Mouse (Mus musculus): ENCODE measurements around the gene Arvcf.
A peak's percentile ranks its signal among the peaks of the same experiment; 100 is the strongest.

The Arvcf gene

DNA sequence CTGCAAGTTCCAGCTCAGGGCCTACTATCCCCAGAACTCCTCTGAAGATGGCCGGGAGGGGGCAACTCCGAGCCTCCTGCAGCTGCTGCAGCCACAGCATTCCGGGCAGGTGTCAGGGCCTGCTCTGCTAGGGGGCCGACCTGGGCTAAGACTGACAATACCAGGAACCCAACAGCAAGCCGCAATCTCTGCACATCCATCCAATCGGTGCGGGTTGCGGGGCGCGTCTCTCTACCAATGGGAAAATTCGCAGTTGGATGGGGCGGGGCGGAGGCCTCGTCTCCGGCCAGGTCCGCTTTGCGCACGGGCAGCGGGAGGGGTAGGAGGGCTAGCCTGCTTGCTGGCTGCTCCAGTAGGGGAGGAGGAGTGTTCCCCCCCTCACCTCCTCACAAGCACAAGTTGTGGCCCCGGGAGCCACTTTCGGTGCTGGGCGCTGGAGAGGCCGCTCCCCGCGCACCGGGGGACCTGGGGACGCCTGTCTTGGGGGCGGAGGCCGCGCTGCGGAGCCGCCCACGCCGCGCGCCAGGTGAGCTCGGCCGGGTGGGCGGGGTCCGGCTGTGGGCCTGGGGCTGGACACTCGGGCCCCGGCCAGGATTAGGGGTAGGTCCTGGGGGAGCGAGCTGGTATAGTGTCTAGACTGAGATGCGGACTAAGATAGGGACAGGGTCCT, at the start of gene Arvcf, which contains the start of gene Tango2:
TSS of gene Arvcf (plus strand) at position 252 of the 670 bp plus-strand sequence.
TSS of gene Tango2 (minus strand) at position 173 of the 670 bp plus-strand sequence.
- DNase-seq (ENCODE audit: low spot score in 2 of 2) = peak; percentile 87 to 96

GRCm38 (mm10) chr16:18308159-18308558, 39.8 kb upstream of the Arvcf start:
- no peak for DNase-seq (ENCODE audit: low spot score in 2 of 2)

GRCm38 (mm10) chr16:18318992-18319391, 29.0 kb upstream of the Arvcf start:
- DNase-seq (ENCODE audit: low spot score in 2 of 2) = no peak

DNA sequence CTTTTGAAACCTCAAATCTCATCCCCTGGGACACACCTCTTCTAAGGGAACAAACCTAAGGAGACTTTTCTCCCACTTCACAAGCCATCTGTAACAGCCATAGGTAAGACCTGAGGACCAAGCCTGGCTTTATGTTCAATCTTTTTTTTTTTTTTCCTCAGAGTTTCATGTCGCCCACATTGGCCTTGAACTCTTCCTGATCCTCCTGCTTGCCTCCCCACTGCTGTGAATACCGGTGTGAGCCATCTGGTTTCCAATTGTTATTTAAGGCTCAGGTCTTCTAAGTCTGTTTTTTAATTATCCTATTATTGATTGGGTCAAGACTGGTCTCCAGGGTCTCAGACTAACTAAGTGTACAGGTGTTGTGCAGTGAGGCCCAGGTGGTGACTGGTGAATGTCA, 26.5 kb upstream of the Arvcf start:
- DNase-seq (ENCODE audit: low spot score in 2 of 2) = no peak

GRCm38 (mm10) chr16:18323460-18323859, 24.5 kb upstream of the Arvcf start:
- no peak for DNase-seq (ENCODE audit: low spot score in 2 of 2)

DNA sequence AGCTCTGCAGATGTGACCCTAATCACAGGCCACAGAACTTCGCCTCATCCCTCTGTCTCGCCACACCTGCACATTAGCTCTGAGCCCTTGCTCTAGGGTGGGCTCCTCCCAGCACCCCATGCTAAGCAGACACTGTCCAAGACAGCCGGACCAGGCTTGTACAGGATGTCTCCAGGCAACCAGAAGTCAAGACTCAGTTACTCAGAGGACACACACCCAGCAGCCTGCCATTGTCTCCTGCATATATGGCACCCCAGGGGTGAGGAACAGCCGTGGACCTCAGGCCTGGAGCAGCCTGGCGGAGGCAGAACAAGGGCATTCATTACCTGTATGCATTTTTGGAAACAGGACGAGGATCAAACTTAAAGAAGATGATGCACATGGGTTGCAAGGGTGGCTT, 24.0 kb upstream of the Arvcf start:
- DNase-seq (ENCODE audit: low spot score in 2 of 2) = no peak

DNA sequence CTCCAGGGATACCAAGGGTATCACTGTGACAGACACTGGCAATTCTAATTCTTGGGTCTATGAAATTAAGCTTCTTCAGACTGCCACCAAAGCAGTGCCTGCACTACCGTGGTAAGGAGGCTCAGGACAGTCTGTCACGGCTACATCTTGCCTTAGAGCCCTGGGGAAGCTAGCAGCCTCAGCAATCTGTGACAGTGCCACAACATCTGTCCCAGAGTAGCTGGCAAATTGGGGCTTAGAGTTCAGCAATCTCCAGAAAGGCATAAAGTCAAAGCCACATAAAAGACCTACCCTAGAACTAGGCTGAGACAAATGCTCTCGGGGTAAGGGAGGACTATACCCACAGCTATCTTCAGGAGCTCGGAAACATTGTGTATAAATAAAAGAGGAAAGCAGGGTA, 22.2 kb upstream of the Arvcf start:
- no peak for DNase-seq (ENCODE audit: low spot score in 2 of 2)

DNA sequence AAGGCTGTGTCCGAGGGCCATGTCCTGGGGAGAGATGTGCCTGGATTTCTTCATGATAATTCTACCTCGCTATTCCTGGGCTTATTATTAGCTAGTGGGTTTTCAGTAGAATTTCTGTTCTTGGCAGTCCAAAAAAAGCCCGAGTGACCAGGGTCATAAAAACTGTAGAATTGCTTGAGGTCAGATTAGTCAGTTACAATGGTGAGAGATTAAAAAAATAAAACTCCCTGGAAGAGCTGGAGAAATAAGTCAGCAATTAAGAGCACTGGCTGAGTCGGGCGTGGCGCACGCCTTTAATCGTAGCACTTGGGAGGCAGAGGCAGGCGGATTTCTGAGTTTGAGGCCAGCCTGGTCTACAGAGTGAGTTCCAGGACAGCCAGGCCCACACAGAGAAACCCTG, 20.0 kb upstream of the Arvcf start:
- no peak for DNase-seq (ENCODE audit: low spot score in 2 of 2)

DNA sequence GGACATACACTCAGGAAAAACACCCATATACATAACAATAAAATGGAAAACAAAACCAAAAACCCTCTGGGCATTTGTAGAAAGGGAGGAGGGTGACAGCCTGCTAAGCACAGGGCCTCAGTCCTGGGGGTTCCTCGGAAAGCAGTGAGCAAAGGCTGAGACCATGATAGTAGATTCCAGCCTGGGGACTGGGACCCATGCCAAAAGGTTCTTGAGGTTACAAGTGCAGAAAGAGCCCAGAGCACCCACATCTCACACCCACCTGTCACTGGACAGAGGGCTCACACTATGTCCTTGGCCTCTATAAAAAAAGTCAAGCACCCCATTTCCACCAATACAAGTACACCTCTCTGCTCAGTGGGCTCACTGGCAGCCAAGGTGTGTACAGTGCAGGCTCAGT, 19.5 kb upstream of the Arvcf start:
- no peak for DNase-seq (ENCODE audit: low spot score in 2 of 2)

DNA sequence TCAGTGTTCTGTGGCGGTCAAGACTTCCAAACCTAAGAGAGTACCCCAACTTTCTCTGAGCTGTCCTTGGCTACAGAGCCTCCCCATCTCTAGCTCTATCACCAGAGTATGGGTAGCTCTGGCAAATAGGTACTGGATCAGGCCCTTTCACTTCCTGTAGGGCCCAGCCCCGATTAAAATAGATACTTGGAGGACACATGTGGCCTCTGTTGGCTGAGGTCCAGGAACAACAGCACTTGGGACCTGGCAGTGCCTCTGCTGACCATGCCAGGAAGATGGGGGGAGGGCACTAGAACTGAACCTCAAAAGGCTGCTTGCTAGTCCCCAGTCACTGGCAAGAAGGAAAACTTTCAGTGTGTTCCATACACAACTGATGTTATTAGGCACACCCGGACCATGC, 14.0 kb upstream of the Arvcf start:
- DNase-seq (ENCODE audit: low spot score in 2 of 2) = no peak

DNA sequence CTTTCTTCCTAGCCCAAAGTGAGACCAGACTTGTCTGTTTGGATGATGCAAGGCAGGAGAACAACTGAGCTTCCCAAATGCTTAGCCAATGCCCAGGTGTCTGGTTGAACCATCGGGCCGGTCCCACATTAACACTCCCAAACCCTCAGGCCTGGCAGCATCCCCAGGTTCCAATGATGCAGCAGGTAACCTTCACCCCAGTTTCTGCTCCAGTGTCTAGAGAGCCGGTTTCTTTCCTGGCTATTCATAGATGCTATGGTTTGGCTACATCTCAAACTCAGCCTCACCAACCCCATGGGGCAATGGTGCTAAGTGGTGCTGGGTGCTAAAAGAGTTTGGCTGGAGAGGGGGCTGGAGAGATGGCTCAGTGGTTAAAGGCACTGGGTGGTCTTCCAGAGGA, 12.0 kb upstream of the Arvcf start:
- DNase-seq (ENCODE audit: low spot score in 2 of 2) = no peak

- DNase-seq (ENCODE audit: low spot score in 2 of 2) = no peak
These were observed 10.7 kb upstream of the Arvcf start for GRCm38 (mm10) chr16:18337261-18337660.

DNA sequence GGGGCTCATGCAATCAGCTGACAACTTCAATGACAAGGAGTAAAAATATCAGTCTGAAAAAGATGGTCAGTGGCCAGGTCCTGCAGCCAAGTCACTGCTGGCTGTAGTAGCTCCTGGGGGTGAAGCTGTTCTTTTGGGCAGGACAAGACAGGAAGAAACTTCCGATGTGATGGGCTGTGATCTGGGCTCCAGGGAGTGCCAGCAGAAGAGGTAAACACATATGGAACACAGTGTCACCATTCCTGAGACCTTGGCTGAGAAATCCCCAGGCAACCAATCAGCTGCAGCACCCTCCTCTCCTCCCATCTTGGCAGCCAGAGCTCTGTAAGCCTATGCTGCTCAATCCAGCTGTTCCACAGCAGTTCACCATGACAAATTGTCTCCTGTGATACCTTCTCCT, 8.1 kb upstream of the Arvcf start:
- no peak for DNase-seq (ENCODE audit: low spot score in 2 of 2)

DNA sequence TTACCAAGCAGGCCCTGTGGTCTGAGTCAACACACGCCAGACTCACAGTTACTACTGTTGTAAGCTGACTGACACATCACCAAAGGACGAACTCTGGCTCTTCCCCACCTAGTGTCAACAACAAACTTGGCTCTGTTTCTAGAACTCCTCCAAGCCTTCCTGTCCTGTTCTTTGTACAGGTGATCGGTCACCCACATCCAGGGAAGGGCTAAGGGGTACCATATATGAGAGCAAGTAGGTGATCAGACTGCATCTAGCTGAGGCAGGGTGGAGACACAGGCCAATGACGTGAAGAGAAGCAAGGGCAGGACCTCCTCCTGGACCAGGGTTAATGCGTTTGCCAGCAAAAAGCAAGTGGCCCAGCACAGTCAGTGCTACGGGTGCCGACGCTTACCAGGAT, 6.4 kb upstream of the Arvcf start:
- no peak for DNase-seq (ENCODE audit: low spot score in 2 of 2)

DNA sequence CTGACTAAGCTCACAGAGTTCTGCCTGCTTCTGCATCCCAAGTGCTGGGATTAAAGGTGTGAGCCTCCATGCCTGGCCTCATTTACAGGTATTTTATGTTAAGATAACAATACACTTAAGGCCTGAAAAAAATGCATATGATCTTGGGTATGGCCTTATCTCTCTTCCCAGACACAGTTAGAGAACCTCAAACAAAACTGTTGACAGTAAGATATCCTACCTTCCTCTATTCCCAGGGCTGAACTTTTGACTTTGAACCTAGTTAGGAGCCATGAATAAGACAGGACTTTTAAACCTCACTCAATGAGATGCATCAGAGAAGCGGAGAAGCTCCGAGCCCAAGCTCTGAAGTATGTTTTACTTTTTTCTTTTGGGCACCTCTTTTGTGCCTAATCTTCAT, 5.9 kb upstream of the Arvcf start:
- DNase-seq (ENCODE audit: low spot score in 2 of 2) = no peak

- no peak for DNase-seq (ENCODE audit: low spot score in 2 of 2)
These were observed 5.1 kb upstream of the Arvcf start for GRCm38 (mm10) chr16:18342650-18343570.

GRCm38 (mm10) chr16:18343778-18344177, 4.2 kb upstream of the Arvcf start:
- DNase-seq (ENCODE audit: low spot score in 2 of 2) = peak; percentile 94 to 98

DNA sequence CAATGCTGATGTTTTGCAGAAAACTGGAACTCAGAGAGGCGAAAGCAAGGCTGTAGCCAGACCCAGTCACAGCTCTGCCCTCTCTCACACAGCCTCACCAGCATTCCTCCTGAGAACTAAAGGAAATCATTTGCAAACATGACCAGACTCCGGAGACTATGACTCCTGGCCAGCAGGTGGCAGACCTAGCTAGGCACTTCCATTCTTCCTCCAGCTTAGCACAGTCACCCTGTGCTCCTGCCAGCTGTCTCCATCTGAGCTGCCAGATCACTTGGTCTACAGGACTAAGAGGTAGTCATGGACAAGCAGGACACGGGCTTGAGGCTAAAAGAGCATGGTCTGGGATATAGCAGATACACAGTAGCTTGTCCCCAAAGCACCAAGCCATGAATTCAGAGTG, 2.7 kb upstream of the Arvcf start:
- peak; percentile 75 to 93 for DNase-seq (ENCODE audit: low spot score in 2 of 2)

GRCm38 (mm10) chr16:18348601-18349175, 706 bp downstream of the Arvcf start:
- DNase-seq (ENCODE audit: low spot score in 2 of 2) = peak in 1 of 2 experiments; percentile 26

GRCm38 (mm10) chr16:18349761-18350325, 1.9 kb downstream of the Arvcf start:
- no peak for DNase-seq (ENCODE audit: low spot score in 2 of 2)

- peak in 1 of 2 experiments; percentile 51 for DNase-seq (ENCODE audit: low spot score in 2 of 2)
These were observed 3.5 kb downstream of the Arvcf start for GRCm38 (mm10) chr16:18351313-18352055.

GRCm38 (mm10) chr16:18353106-18353505, 5.1 kb downstream of the Arvcf start:
- no peak for DNase-seq (ENCODE audit: low spot score in 2 of 2)
